Mouse (Mus musculus) neural tube, embryonic 14.5 days (tissue): ENCODE results near the gene Paxx. TPM values are rescaled to one million over a fixed set of nuclear protein-coding genes. Genes with fewer than 3 reads are reported as not detected.

ENCODE experiments used
- ATAC-seq: fragments of 200-750 bp; cut with Nextera tagmentation; 2 replicates; pipeline ENCODE4 v1.8.0; 2017; ENCODE audit warnings: low read depth, mild to moderate bottlenecking, moderate TSS enrichment, moderate library complexity
- H3K27ac ChIP-seq: fragments of 300-500 bp; sonication (generic); 2 replicates; pipeline ENCODE4 v1.5.1; 2014; ENCODE audit warnings: low read depth, mild to moderate bottlenecking, control low read depth, low read length, moderate library complexity, mixed read lengths
- H3K27me3 ChIP-seq: fragments of 300-500 bp; sonication (generic); 2 replicates; pipeline ENCODE4 v1.6.1; 2014; ENCODE audit warnings: low read length; ENCODE audit not compliant: control insufficient read depth, insufficient read depth
- H3K36me3 ChIP-seq: fragments of 300-500 bp; sonication (generic); 2 replicates; pipeline ENCODE4 v1.6.1; 2014; ENCODE audit warnings: low read length, mixed read lengths; ENCODE audit not compliant: control insufficient read depth, insufficient read depth
- H3K4me1 ChIP-seq: fragments of 300-500 bp; sonication (generic); 2 replicates; pipeline ENCODE4 v1.6.1; 2014; ENCODE audit warnings: low read length; ENCODE audit not compliant: control insufficient read depth, insufficient read depth
- H3K4me2 ChIP-seq: fragments of 300-500 bp; sonication (generic); 2 replicates; pipeline ENCODE4 v1.6.1; 2014; ENCODE audit warnings: mild to moderate bottlenecking, low read depth, low read length, control low read depth
- H3K4me3 ChIP-seq: fragments of 300-500 bp; sonication (generic); 2 replicates; pipeline ENCODE4 v1.5.1; 2014; ENCODE audit warnings: low read depth, low read length, control low read depth, mixed read lengths
- H3K9ac ChIP-seq: fragments of 300-500 bp; sonication (generic); replicated peaks from 2 replicates; pipeline ENCODE4 v1.6.1; 2014; ENCODE audit warnings: low read depth, mild to moderate bottlenecking, control low read depth, low read length, mixed read lengths
- H3K9me3 ChIP-seq: fragments of 300-500 bp; sonication (generic); 2 replicates; pipeline ENCODE4 v1.6.1; 2016; ENCODE audit warnings: low read length; ENCODE audit not compliant: control insufficient read depth
- WGBS: fragments of 180-500 bp; shearing (Covaris S2); extraction: QIAGEN DNeasy Blood & Tissue Kit; methylation state at CpG from one replicate; pipeline ENCODE4 v1.1.7; 2014; 5-methylcytosine and 5-hydroxymethylcytosine counted together
- polyA plus RNA-seq: library from polyadenylated mRNA; unstranded; fragments of >200 nt; fragmentation: Nextera tagmentation; extraction: Ambion mirVana; gene quantifications from 2 replicates; pipeline ENCODE4 v1.2.1, GENCODE M21; 2014

Paxx gene
- polyA plus RNA-seq, 1 experiment from 2014 or later = 124 TPM

DNA sequence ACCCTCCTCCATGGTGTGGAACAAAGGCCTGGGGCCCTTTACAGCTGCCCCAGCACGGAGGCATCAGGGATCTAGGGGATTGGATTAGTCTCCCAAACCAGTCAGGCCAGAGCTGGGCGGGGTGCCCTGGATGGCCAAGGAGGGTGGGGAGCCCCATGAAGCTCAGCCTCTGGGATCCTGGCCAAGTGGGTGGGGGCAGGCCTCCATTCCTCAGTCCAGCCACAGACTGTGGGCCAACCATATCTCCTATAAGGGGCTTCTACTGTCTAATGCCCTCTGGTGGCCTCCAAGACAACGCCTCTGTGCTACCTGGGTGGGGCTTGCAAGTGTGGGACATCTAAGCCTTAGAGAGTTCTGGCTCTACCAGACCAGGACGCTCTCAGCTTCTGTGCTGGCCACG, 2.0 kb downstream of the Paxx start:
- Histone ChIP-seq H3K36me3 (0 out of 2 replicates have a peak, but pooled peaks cover 5% of the 10 kb centered on the region), H3K4me3 (no peak overlapping the region), H3K4me1 (peaks cover 17% of the 10 kb centered on the region), H3K4me2 (no peak overlapping the region), H3K9ac (no peak overlapping the region), H3K27ac (no peak overlapping the region), H3K9me3 (no peaks in the 10 kb centered on the region), H3K27me3 (no peaks in the 10 kb centered on the region)
- WGBS = 76% methylated on average over 5 of the region's 5 CpGs
- no peak for ATAC-seq

DNA sequence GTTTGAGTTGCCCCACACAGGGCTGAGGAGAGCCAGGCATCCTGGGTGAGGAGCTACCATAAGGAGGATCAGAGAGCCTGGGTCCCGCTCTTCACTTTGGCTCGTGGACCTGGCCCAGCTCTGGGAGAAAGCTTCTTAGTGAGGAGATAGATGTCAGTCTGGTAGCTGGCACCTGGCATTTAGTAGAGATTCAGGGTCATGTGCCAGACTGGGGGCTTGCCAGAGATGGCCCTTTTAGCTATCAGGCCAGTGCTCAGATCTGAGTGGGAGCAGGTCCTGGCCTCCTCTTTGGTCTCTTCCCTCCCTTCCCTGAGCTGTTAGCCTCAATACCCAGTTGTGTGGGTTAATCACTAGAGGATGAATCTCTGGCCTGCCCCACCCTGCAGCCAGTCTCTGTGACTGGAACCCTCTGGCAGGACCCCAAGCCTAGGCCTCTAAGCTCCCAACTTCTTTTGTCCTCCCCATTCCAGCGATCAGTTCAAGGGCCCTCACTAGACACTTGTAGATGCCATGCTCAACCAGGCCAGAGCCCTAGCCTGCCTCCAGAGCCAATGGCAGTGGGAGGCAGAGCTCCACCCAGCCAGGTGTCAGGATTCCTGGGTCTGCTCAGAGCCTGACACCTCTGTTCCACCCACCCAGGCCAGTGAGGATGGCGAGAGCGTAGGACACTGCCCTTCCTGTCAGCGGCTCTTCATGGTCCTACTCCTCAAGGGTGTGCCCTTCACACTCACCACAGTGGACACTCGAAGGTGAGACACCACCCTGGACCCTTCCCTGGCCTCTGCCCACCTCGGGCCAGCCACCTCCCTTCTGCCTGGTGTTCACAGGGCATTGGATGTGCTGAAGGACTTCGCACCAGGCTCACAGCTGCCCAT, 3.6 kb downstream of the Paxx start:
- 92% methylated on average over 9 of the region's 9 CpGs for WGBS
- Histone ChIP-seq H3K27me3 (no peaks in the 10 kb centered on the region), H3K36me3 (0 out of 2 replicates have a peak, but pooled peaks cover 5% of the 10 kb centered on the region), H3K4me2 (no peak overlapping the region), H3K9ac (no peak overlapping the region), H3K27ac (no peak overlapping the region), H3K4me1 (peaks cover 17% of the 10 kb centered on the region), H3K4me3 (no peak overlapping the region), H3K9me3 (no peaks in the 10 kb centered on the region)
- no peak for ATAC-seq

DNA sequence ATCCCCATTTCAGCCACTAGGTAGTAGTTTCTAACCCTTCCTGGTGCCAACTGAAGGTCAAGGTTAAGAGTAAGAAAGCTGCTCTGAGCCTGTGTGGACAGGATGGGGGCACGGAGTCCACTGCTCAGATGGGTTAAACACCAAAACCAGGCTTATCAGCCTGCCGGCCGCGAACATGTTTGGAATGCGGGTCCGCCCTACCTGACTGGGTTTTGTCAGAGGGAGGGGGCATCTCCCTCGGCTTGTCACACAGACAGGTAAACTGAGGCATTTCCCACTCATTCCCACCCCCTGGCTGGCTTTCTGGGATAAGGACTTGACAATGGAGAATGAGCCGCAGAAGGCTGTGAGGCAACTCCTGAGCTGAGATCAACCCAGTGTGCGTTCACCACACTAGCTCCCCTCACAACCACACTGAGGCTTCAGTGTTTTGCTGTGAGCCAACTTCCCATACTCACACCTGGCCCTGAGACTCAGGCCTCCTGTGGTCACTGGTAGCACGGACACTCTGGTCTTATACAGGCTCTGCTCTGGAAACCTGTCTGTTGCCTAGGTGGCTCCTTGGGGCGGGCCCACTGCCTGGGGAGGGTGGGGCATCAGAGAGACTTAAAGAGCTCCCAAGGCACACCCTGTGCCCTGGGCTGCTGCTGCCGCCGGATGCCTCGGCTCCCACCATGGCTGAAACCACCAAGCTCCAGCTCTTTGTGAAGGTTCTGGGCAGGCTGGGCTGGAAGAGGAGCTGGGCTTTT, 4.5 kb downstream of the Paxx start, which contains the start of gene Clic3:
TSS of gene Clic3 (plus strand) at position 634 of the 749 bp plus-strand sequence.
- no peak within 1 kb of the TSS for H3K4me2 ChIP-seq
- no peaks in the 10 kb centered on the region for H3K9me3 ChIP-seq
- peaks cover 16% of the 10 kb centered on the region for H3K4me1 ChIP-seq
- no peak within 1 kb of the TSS for H3K9ac ChIP-seq
- WGBS = 62% methylated on average over 14 of the region's 14 CpGs
- H3K27me3 ChIP-seq = no peaks in the 10 kb centered on the region
- H3K36me3 ChIP-seq = 0 out of 2 replicates have a peak, but pooled peaks cover 5% of the 10 kb centered on the region
- H3K4me3 ChIP-seq = no peak within 1 kb of the TSS
- no peak within 1 kb of the TSS for H3K27ac ChIP-seq
- no peak for ATAC-seq

- Histone ChIP-seq H3K9me3 (no peaks in the 10 kb centered on the region), H3K4me3 (no peak overlapping the region), H3K27ac (no peak overlapping the region), H3K4me1 (no peaks in the 10 kb centered on the region), H3K36me3 (0 out of 2 replicates have a peak, but pooled peaks cover 4% of the 10 kb centered on the region), H3K27me3 (no peaks in the 10 kb centered on the region), H3K9ac (no peak overlapping the region), H3K4me2 (no peak overlapping the region)
- ATAC-seq = no peak
- 38% methylated on average over 1 of the region's 1 CpGs for WGBS
Observed at GRCm38 (mm10) chr2:25452951-25453350, 7.9 kb downstream of the Paxx start.

DNA sequence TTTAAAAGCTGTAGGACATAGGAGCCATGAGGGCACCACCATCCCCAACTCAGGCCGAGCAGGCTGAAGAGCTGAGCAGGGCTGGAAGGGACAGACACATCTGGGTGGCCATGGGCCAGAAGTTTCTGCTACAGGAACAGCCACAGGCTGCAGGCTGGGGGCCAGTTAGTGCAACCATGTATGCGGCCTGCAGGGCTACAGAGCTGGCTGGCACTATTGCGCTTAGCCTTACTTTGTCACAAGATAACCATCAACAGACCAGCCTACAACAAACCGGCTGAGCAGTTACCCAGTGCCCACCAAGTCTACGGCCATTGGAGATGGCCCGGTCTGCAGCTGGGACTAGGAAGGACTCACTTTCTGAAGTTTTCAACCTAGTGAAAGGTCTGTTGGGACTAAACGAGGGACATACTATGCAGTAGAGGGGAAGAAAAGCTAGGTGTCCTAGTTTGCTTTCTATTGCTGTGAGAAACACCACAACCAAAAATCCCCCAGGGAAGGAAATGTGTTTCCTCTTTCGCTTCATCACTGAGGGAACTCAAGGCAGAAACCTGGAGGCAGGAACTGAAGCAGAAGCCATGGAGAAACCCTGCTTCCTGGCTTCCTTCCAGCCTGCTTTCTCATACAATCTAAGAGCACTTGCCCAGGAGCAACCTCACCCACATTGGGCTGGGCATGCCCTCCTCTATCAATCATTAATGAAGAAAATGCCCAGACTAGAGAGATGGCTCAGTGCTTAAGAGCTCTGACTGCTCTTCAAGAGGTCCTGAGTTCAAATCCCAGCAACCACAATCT, 9.8 kb downstream of the Paxx start:
- H3K4me1 ChIP-seq = no peaks in the 10 kb centered on the region
- no peak overlapping the region for H3K27ac ChIP-seq
- no peak overlapping the region for H3K4me2 ChIP-seq
- no peaks in the 10 kb centered on the region for H3K9me3 ChIP-seq
- peaks cover 17% of the 10 kb centered on the region; the same call in 1 of the 2 replicates for H3K36me3 ChIP-seq
- no peak overlapping the region for H3K4me3 ChIP-seq
- ATAC-seq = no peak
- H3K9ac ChIP-seq = no peak overlapping the region
- no peaks in the 10 kb centered on the region for H3K27me3 ChIP-seq
- 88% methylated on average over 8 of the region's 8 CpGs for WGBS

DNA sequence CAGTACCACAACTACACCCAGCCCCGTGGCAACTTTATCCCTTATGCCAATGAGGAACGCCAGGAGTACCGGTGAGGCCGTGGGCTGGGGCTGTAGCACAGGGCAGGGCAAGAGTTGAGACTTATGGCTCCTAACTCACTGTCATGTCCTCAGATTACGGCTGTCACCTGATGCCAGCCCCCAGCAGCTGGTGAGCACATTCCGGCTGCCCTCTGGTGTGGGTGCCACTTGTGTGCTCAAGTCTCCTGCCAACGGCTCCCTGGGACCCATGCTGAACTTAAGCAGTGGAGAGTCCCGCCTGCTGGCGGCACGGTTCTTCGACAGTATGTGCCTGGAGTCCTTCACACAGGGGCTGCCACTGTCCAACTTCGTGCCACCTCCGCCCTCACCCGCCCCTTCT, 18.2 kb downstream of the Paxx start:
- Histone ChIP-seq H3K4me3 (no peak overlapping the region), H3K27ac (no peak overlapping the region)
- 93% methylated on average over 14 of the region's 14 CpGs for WGBS

GRCm38 (mm10) chr2:25441067-25441466, 19.8 kb downstream of the Paxx start:
- Histone ChIP-seq H3K27me3 (no peaks in the 10 kb centered on the region), H3K9ac (no peak overlapping the region), H3K36me3 (peaks cover 74% of the 10 kb centered on the region), H3K9me3 (no peaks in the 10 kb centered on the region), H3K4me1 (no peaks in the 10 kb centered on the region), H3K4me2 (no peak overlapping the region), H3K4me3 (no peak overlapping the region), H3K27ac (no peak overlapping the region)
- WGBS = 92% methylated on average over 20 of the region's 20 CpGs
- ATAC-seq = no peak

More for the DNA sequence above, 18.2 kb downstream of the Paxx start:
- no peaks in the 10 kb centered on the region for H3K4me1 ChIP-seq
- H3K36me3 ChIP-seq = peaks cover 71% of the 10 kb centered on the region
- H3K27me3 ChIP-seq = no peaks in the 10 kb centered on the region
- no peak overlapping the region for H3K9ac ChIP-seq
- no peaks in the 10 kb centered on the region for H3K9me3 ChIP-seq
- no peak for ATAC-seq
- no peak overlapping the region for H3K4me2 ChIP-seq

DNA sequence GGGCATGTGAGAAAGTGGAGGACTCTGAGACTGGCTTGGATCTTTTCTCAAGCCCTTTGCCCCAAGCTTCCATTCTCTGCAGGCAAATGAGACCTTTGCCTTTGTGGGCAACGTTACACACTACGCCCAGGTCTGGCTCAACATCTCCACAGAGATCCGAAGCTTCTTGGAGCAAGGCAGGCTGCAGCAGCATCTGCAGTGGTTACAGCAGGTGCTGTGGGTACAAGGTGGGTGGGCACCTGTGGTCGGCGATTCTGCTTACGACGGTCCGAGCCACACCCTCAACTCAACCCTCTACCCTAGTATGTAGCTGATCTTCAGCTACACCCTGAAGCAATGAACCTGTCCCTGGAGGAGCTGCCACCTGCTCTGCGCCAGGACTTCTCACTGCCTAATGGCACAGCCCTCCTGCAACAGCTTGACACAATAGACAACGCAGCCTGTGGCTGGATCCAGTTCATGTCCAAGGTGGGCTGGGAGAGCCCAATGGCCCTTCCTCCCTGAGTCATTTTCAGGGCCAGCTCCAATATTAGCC, 24.5 kb downstream of the Paxx start:
- Histone ChIP-seq H3K4me2 (no peak overlapping the region), H3K4me3 (no peak overlapping the region), H3K9me3 (no peaks in the 10 kb centered on the region), H3K27me3 (no peaks in the 10 kb centered on the region), H3K4me1 (no peaks in the 10 kb centered on the region), H3K27ac (no peak overlapping the region), H3K9ac (no peak overlapping the region), H3K36me3 (peaks cover 50% of the 10 kb centered on the region)
- no peak for ATAC-seq
- 95% methylated on average over 10 of the region's 10 CpGs for WGBS
